Mouse (Mus musculus) testis, postnatal 10 days (tissue): ENCODE measurements around the gene Ssu72.
A peak's percentile ranks its signal among the peaks of the same experiment; 100 is the strongest.
"Not testable (repeated sequence)": the region's sequence is repeated elsewhere in the genome, so short reads cannot be mapped to it uniquely, and the experiment has no call there.

Experiments used
- DNase-seq: peaks from one replicate; pipeline ENCODE4 v3.0.0; 2021; ENCODE audit warnings: low spot score

Gene Ssu72

GRCm38 (mm10) chr4:155700425-155700824 is 4.2 kb upstream of the Ssu72 start:
- DNase-seq = no peak

GRCm38 (mm10) chr4:155703425-155703929 is 1.1 kb upstream of the Ssu72 start:
- no peak for DNase-seq

- no peak for DNase-seq
These were observed 961 bp downstream of the Ssu72 start for GRCm38 (mm10) chr4:155705592-155705929.

GRCm38 (mm10) chr4:155708582-155708981 is 4.0 kb downstream of the Ssu72 start:
- no peak for DNase-seq

GRCm38 (mm10) chr4:155708988-155709387 is 4.4 kb downstream of the Ssu72 start:
- DNase-seq = no peak

GRCm38 (mm10) chr4:155710521-155711252 is 6.1 kb downstream of the Ssu72 start:
- DNase-seq = no peak

GRCm38 (mm10) chr4:155721668-155722083 is 17.1 kb downstream of the Ssu72 start:
- DNase-seq = no peak

- DNase-seq = no peak
These were observed 23.4 kb downstream of the Ssu72 start for GRCm38 (mm10) chr4:155727993-155728392.

GRCm38 (mm10) chr4:155733267-155733666 is 28.7 kb downstream of the Ssu72 start:
- DNase-seq = no peak

GRCm38 (mm10) chr4:155734350-155734941 is 29.8 kb downstream of the Ssu72 start, which contains the start of gene Tmem240:
Gene Tmem240 (plus strand): TSS chr4:155734800.
- peak; percentile 88 for DNase-seq

- peak; percentile 72 for DNase-seq
These were observed 30.5 kb downstream of the Ssu72 start for GRCm38 (mm10) chr4:155734951-155735702.

- no peak for DNase-seq
These were observed 31.2 kb downstream of the Ssu72 start for GRCm38 (mm10) chr4:155735788-155736187.

GRCm38 (mm10) chr4:155736421-155736820 is 31.8 kb downstream of the Ssu72 start:
- no peak for DNase-seq

GRCm38 (mm10) chr4:155738262-155738661 is 33.7 kb downstream of the Ssu72 start:
- no peak for DNase-seq

- no peak for DNase-seq
These were observed 34.6 kb downstream of the Ssu72 start for GRCm38 (mm10) chr4:155739152-155739551.

GRCm38 (mm10) chr4:155739741-155740636 is 35.4 kb downstream of the Ssu72 start:
- no peak for DNase-seq

- not testable (repeated sequence) for DNase-seq
These were observed 36.1 kb downstream of the Ssu72 start for GRCm38 (mm10) chr4:155740681-155741080.

GRCm38 (mm10) chr4:155742684-155743083 is 38.1 kb downstream of the Ssu72 start:
- DNase-seq = no peak

- no peak for DNase-seq
These were observed 39.9 kb downstream of the Ssu72 start for GRCm38 (mm10) chr4:155744474-155744873.

- DNase-seq = no peak
These were observed 40.5 kb downstream of the Ssu72 start for GRCm38 (mm10) chr4:155745136-155745535.

GRCm38 (mm10) chr4:155746036-155746548 is 41.5 kb downstream of the Ssu72 start:
- no peak for DNase-seq
